Mouse (Mus musculus): ENCODE measurements around the gene Asb14. TPM values are rescaled to one million over a fixed set of nuclear protein-coding genes. Genes with fewer than 3 reads are reported as not detected.
"Not testable (repeated sequence)": the region's sequence is repeated elsewhere in the genome, so short reads cannot be mapped to it uniquely, and the experiment has no call there.

Asb14 gene
- polyA plus RNA-seq, 1 experiment from 2014 or later: not detected

- no peak overlapping the region for H3K4me3 ChIP-seq (replicated peaks)
- no peaks in the 10 kb centered on the region for H3K4me1 ChIP-seq
- no peaks in the 10 kb centered on the region for H3K27me3 ChIP-seq
- no peak for ATAC-seq (replicated peaks; ENCODE audit: low FRiP score)
- no peak overlapping the region for H3K27ac ChIP-seq
- H3K36me3 ChIP-seq: no peaks in the 10 kb centered on the region
- H3K9ac ChIP-seq: no peak overlapping the region
- 81% methylated on average over 12 of the region's 12 CpGs for WGBS
- H3K4me2 ChIP-seq: no peak overlapping the region
- H3K9me3 ChIP-seq (replicated peaks): no peaks in the 10 kb centered on the region
Measured at GRCm38 (mm10) chr14:26900893-26901292, 6.5 kb downstream of the Asb14 start.

- Histone ChIP-seq H3K9ac (no peak overlapping the region), H3K27me3 (no peaks in the 10 kb centered on the region), H3K4me2 (no peak overlapping the region), H3K4me1 (0 out of 2 replicates have a peak, but pooled peaks cover 5% of the 10 kb centered on the region), H3K36me3 (no peaks in the 10 kb centered on the region), H3K4me3 (replicated peaks) (no peak overlapping the region), H3K9me3 (replicated peaks) (no peaks in the 10 kb centered on the region), H3K27ac (no peak overlapping the region)
- 91% methylated on average over 4 of the region's 4 CpGs for WGBS
- ATAC-seq (replicated peaks; ENCODE audit: low FRiP score): no peak
Measured at GRCm38 (mm10) chr14:26907401-26907800, 13.0 kb downstream of the Asb14 start.

GRCm38 (mm10) chr14:26910461-26910860, 16.1 kb downstream of the Asb14 start:
- H3K4me3 ChIP-seq (replicated peaks); H3K27me3 ChIP-seq; H3K4me1 ChIP-seq; H3K9ac ChIP-seq; H3K4me2 ChIP-seq; ATAC-seq (replicated peaks; ENCODE audit: low FRiP score); H3K36me3 ChIP-seq; H3K27ac ChIP-seq; H3K9me3 ChIP-seq (replicated peaks): not testable (repeated sequence)
- 59% methylated on average over 9 of the region's 9 CpGs for WGBS

GRCm38 (mm10) chr14:26911201-26911600, 16.8 kb downstream of the Asb14 start:
- Histone ChIP-seq H3K27ac (no peak overlapping the region), H3K36me3 (no peaks in the 10 kb centered on the region), H3K9ac (no peak overlapping the region), H3K4me3 (replicated peaks) (no peak overlapping the region), H3K4me2 (no peak overlapping the region), H3K9me3 (replicated peaks) (no peaks in the 10 kb centered on the region), H3K4me1 (0 out of 2 replicates have a peak, but pooled peaks cover 8% of the 10 kb centered on the region), H3K27me3 (no peaks in the 10 kb centered on the region)
- ATAC-seq (replicated peaks; ENCODE audit: low FRiP score): no peak
- 76% methylated on average over 6 of the region's 6 CpGs for WGBS

GRCm38 (mm10) chr14:26911826-26912225, 17.5 kb downstream of the Asb14 start:
- no peaks in the 10 kb centered on the region for H3K36me3 ChIP-seq
- H3K4me2 ChIP-seq: no peak overlapping the region
- no peaks in the 10 kb centered on the region for H3K9me3 ChIP-seq (replicated peaks)
- no peak overlapping the region for H3K9ac ChIP-seq
- no peaks in the 10 kb centered on the region for H3K27me3 ChIP-seq
- WGBS: 91% methylated on average over 13 of the region's 13 CpGs
- ATAC-seq (replicated peaks; ENCODE audit: low FRiP score): no peak
- no peak overlapping the region for H3K4me3 ChIP-seq (replicated peaks)
- H3K27ac ChIP-seq: no peak overlapping the region
- 0 out of 2 replicates have a peak, but pooled peaks cover 8% of the 10 kb centered on the region for H3K4me1 ChIP-seq

DNA sequence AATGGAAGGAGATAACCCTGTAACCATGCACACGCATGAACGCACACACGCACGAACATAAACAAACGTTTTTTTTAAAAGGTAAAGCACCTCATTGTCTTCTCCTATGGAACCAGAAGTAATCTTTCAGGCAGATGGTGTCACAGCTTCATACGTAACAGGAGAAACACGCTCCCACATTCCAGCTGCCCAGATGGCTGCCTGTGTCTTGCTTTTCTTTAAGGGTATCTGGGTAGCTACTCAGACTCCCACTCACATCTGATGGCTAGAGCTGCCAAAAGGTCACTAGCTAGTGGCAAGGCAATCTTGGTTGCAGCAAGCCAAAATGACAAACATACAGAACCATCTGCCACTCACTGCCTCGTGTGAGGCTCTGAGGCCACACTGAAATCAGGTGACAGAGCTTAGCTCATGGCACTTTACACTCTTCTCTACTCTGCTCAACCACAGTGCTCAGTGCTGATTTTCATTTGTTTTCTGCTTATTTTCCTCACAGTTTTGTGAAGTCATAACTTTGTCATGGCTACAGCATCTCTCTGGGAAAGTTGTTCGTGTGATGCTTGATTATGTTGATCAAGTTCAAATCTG, 19.4 kb downstream of the Asb14 start:
- Histone ChIP-seq H3K4me2 (no peak overlapping the region), H3K9me3 (replicated peaks) (no peaks in the 10 kb centered on the region), H3K27ac (0 out of 2 replicates have a peak overlapping the region, but pooled peaks have one; percentile 48), H3K36me3 (peaks cover 5% of the 10 kb centered on the region; the same call in 1 of the 2 replicates), H3K9ac (no peak overlapping the region), H3K27me3 (no peaks in the 10 kb centered on the region), H3K4me1 (0 out of 2 replicates have a peak, but pooled peaks cover 3% of the 10 kb centered on the region), H3K4me3 (replicated peaks) (no peak overlapping the region)
- WGBS: 47% methylated on average over 9 of the region's 9 CpGs
- ATAC-seq (replicated peaks; ENCODE audit: low FRiP score): peak; percentile 70

GRCm38 (mm10) chr14:26919310-26919709, 25.0 kb downstream of the Asb14 start:
- Histone ChIP-seq H3K4me3 (replicated peaks) (no peak overlapping the region), H3K27me3 (no peaks in the 10 kb centered on the region), H3K36me3 (peaks cover 43% of the 10 kb centered on the region), H3K9me3 (replicated peaks) (no peaks in the 10 kb centered on the region), H3K9ac (no peak overlapping the region), H3K27ac (no peak overlapping the region), H3K4me2 (no peak overlapping the region), H3K4me1 (no peaks in the 10 kb centered on the region)
- no peak for ATAC-seq (replicated peaks; ENCODE audit: low FRiP score)
- 94% methylated on average over 3 of the region's 3 CpGs for WGBS

DNA sequence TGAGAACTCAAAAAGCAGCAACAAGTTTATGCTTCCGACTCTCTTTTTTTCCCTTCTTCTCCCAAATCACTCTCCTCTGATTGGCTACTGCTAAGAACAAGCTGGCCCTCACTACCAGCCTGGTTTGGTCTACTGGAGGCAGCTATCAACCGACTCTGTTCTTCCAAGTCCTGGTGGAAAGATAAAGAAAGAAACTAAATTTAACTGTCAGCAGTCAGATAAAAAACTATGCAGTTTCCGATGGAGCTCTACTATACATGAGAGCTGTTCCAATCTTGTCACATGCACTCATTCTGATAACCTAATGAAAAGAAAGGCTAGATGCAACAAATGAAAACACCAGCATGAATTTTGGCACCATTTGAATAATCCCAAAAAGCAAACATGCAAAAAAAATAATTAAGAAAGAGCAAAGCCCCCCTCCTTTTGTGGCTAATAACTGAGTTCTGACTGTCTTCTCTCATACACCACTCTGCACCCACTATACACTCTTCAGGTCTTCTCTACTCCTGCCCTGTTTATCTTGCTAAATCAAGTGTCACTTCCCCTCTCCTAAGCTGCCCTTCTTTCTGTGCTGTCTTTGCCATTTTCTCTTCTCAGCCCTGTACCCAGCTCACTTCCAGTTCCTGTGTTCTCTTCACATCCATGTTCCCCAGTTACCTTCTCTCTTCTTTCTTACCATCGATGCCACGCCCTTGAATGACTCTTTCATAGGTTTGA, 29.5 kb downstream of the Asb14 start:
- no peak for ATAC-seq (replicated peaks; ENCODE audit: low FRiP score)
- no peak overlapping the region for H3K4me2 ChIP-seq
- H3K4me1 ChIP-seq: no peaks in the 10 kb centered on the region
- 82% methylated on average over 5 of the region's 5 CpGs for WGBS
- no peak overlapping the region for H3K9ac ChIP-seq
- no peak overlapping the region for H3K27ac ChIP-seq
- no peak overlapping the region for H3K4me3 ChIP-seq (replicated peaks)
- peaks cover 66% of the 10 kb centered on the region for H3K36me3 ChIP-seq
- H3K9me3 ChIP-seq (replicated peaks): no peaks in the 10 kb centered on the region
- H3K27me3 ChIP-seq: no peaks in the 10 kb centered on the region

DNA sequence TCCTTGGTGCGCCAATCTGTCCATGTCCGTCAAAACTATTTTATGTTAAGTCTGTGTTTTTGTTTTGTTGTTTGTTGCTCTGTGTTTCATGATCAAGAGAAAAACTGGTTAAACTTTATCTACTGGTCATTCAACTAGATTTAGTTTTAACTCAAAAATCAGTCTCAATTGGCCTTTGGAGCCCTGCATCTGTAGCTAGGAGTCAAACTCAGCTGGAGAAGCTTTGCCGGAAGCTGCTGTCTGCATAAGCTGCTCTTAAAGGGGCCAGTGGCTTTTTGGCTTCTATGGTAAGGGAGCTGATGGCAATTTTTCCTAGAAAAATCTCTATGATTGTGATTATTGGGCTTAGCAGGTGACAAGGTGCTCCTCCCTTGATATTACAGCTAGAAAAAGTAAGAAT, 40.5 kb downstream of the Asb14 start:
- H3K4me2 ChIP-seq: no peak overlapping the region
- H3K36me3 ChIP-seq: peaks cover 29% of the 10 kb centered on the region
- no peak overlapping the region for H3K27ac ChIP-seq
- H3K9me3 ChIP-seq (replicated peaks): no peaks in the 10 kb centered on the region
- H3K4me1 ChIP-seq: no peaks in the 10 kb centered on the region
- H3K4me3 ChIP-seq (replicated peaks): no peak overlapping the region
- 88% methylated on average over 3 of the region's 3 CpGs for WGBS
- ATAC-seq (replicated peaks; ENCODE audit: low FRiP score): no peak
- H3K9ac ChIP-seq: no peak overlapping the region
- H3K27me3 ChIP-seq: no peaks in the 10 kb centered on the region

DNA sequence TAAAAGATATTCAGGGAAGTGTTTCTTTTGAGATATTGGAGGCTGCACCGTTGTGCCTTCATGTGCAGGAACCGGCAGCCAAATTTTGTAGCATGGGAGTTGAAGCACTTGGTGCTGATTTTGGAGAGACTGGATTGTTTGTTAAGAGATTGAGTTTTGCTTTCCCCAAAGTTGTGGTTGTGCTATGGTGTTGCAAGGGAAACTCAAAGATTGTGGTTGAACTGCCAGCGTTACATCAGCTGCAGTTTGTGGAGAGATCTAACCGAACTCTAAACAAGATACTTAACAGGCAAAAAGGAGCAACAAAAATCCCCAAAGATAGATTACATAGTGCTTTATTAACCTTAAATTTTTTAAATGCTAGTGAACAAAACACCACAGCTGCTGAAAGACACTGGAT, 41.2 kb downstream of the Asb14 start:
- Histone ChIP-seq H3K27ac (no peak overlapping the region), H3K9me3 (replicated peaks) (no peaks in the 10 kb centered on the region), H3K4me1 (no peaks in the 10 kb centered on the region), H3K4me2 (no peak overlapping the region), H3K27me3 (no peaks in the 10 kb centered on the region), H3K9ac (no peak overlapping the region), H3K4me3 (replicated peaks) (no peak overlapping the region), H3K36me3 (peaks cover 35% of the 10 kb centered on the region)
- no peak for ATAC-seq (replicated peaks; ENCODE audit: low FRiP score)
- 92% methylated on average over 4 of the region's 4 CpGs for WGBS

DNA sequence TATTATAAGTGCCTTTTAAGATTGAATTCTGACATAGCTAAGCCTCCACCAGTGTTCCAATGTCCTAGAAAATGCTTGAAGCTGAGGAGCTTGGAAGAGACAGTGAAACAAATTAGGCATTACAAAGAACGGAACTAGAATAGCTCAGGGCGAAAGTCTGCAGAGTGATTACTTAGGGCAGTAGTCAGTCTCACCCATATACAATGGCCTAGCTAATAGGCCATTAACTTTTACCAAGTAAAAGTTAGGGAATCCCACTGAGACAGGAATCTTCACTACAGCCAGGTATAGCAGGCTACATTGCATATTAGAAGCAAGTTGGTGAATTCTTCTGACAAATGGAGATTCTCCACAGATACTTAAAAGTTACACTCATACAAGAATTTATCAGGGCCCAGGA, 61.8 kb downstream of the Asb14 start:
- H3K4me2 ChIP-seq; H3K4me1 ChIP-seq; H3K9ac ChIP-seq; H3K4me3 ChIP-seq (replicated peaks); H3K9me3 ChIP-seq (replicated peaks); H3K27ac ChIP-seq; H3K27me3 ChIP-seq; ATAC-seq (replicated peaks; ENCODE audit: low FRiP score): not testable (repeated sequence)
- 90% methylated on average over 2 of the region's 2 CpGs for WGBS
- H3K36me3 ChIP-seq: peaks cover 62% of the 10 kb centered on the region

DNA sequence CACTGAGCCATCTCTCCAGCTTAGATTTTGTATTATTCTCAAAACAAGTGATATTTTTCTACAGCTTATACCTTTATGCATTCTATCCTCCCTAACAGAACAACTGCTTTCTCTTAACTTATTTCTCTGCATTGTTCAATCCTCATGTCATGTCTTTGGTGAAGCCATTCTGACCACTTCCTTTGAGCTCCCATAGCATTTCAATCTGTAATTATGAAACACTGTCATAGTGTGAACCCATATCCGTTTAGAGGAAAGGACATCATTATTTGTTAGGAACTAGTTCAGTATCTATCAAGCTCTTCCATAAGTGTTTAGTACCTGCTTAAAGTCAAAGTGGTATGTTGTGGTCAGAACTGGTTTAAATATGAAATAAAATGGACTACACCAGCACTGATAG, 66.2 kb downstream of the Asb14 start:
- no peak for ATAC-seq (replicated peaks; ENCODE audit: low FRiP score)
- WGBS: 94% methylated on average over 1 of the region's 1 CpGs
- H3K9me3 ChIP-seq (replicated peaks): no peaks in the 10 kb centered on the region
- no peak overlapping the region for H3K27ac ChIP-seq
- H3K4me3 ChIP-seq (replicated peaks): no peak overlapping the region
- H3K9ac ChIP-seq: no peak overlapping the region
- H3K4me1 ChIP-seq: no peaks in the 10 kb centered on the region
- no peaks in the 10 kb centered on the region for H3K27me3 ChIP-seq
- peaks cover 51% of the 10 kb centered on the region for H3K36me3 ChIP-seq
- H3K4me2 ChIP-seq: no peak overlapping the region

Data from kidney, embryonic 15.5 days (tissue).